Mouse (Mus musculus) neural tube, embryonic 11.5 days (tissue): Measurements from ENCODE around the gene Spock1. TPM values are rescaled to one million over a fixed set of nuclear protein-coding genes. Genes with fewer than 3 reads are reported as not detected.

Experiments used
- ATAC-seq: fragments of 200-750 bp; cut with Nextera tagmentation; 2 replicates; pipeline ENCODE4 v1.8.0; 2017; ENCODE audit warnings: moderate number of reproducible peaks, mild to moderate bottlenecking, moderate TSS enrichment, moderate library complexity; ENCODE audit not compliant: insufficient read depth, low FRiP score, low TSS enrichment
- DNase-seq: peaks from one replicate; pipeline ENCODE4 v3.0.0-alpha.2; 2015; ENCODE audit warnings: low spot score
- H3K27ac ChIP-seq: fragments of 300-500 bp; sonication (generic); 2 replicates; pipeline ENCODE4 v1.5.1; 2014; ENCODE audit warnings: low read depth, mild to moderate bottlenecking, low read length
- H3K27me3 ChIP-seq: fragments of 300-500 bp; sonication (generic); 2 replicates; pipeline ENCODE4 v1.6.1; 2014; ENCODE audit warnings: mild to moderate bottlenecking, low read length, mixed read lengths; ENCODE audit not compliant: control insufficient read depth, insufficient read depth
- H3K36me3 ChIP-seq: fragments of 300-500 bp; sonication (generic); 2 replicates; pipeline ENCODE4 v1.6.1; 2014; ENCODE audit warnings: mild to moderate bottlenecking, low read length, moderate library complexity, mixed read lengths; ENCODE audit not compliant: control insufficient read depth, insufficient read depth
- H3K4me1 ChIP-seq: fragments of 300-500 bp; sonication (generic); 2 replicates; pipeline ENCODE4 v1.6.1; 2014; ENCODE audit warnings: low read length, mixed read lengths; ENCODE audit not compliant: control insufficient read depth, insufficient read depth
- H3K4me2 ChIP-seq: fragments of 300-500 bp; sonication (generic); 2 replicates; pipeline ENCODE4 v1.6.1; 2014; ENCODE audit warnings: low read depth, mild to moderate bottlenecking, moderate library complexity
- H3K4me3 ChIP-seq: fragments of 300-500 bp; sonication (generic); 2 replicates; pipeline ENCODE4 v1.5.1; 2014; ENCODE audit warnings: low read depth, low read length
- H3K9ac ChIP-seq: fragments of 300-500 bp; sonication (generic); 2 replicates; pipeline ENCODE4 v1.6.1; 2014; ENCODE audit warnings: mild to moderate bottlenecking, low read length
- H3K9me3 ChIP-seq: fragments of 300-500 bp; sonication (generic); 2 replicates; pipeline ENCODE4 v1.6.1; 2016; ENCODE audit warnings: low read length; ENCODE audit not compliant: control insufficient read depth
- WGBS: fragments of 180-500 bp; shearing (Covaris S2); extraction: QIAGEN DNeasy Blood & Tissue Kit; methylation state at CpG from one replicate; pipeline ENCODE4 v1.1.7; 2014; 5-methylcytosine and 5-hydroxymethylcytosine counted together
- polyA plus RNA-seq: library from polyadenylated mRNA; unstranded; fragments of >200 nt; fragmentation: Nextera tagmentation; extraction: Ambion mirVana; gene quantifications from 2 replicates; pipeline ENCODE4 v1.2.1, GENCODE M21; 2014

The Spock1 gene
- polyA plus RNA-seq, 1 experiment from 2014 or later, result 23.3 TPM

GRCm38 (mm10) chr13:57722329-57722936 lies 185.7 kb downstream of the Spock1 start:
- Histone ChIP-seq H3K27me3 (no peaks in the 10 kb centered on the region), H3K36me3 (no peaks in the 10 kb centered on the region), H3K4me2 (no peak overlapping the region), H3K27ac (no peak overlapping the region), H3K4me1 (no peaks in the 10 kb centered on the region), H3K9ac (no peak overlapping the region), H3K4me3 (no peak overlapping the region), H3K9me3 (no peaks in the 10 kb centered on the region)
- 75% methylated on average over 17 of the region's 17 CpGs for WGBS
- DNase-seq, result no peak
- ATAC-seq, result no peak

- DNase-seq (no peak), ATAC-seq (no peak)
- Histone ChIP-seq H3K9me3 (no peaks in the 10 kb centered on the region), H3K4me2 (no peak overlapping the region), H3K4me3 (no peak overlapping the region), H3K36me3 (no peaks in the 10 kb centered on the region), H3K9ac (no peak overlapping the region), H3K27ac (no peak overlapping the region), H3K27me3 (no peaks in the 10 kb centered on the region), H3K4me1 (no peaks in the 10 kb centered on the region)
- WGBS, result 60% methylated on average over 20 of the region's 20 CpGs
Measured at GRCm38 (mm10) chr13:57721524-57722279, 186.4 kb downstream of the Spock1 start.

DNA sequence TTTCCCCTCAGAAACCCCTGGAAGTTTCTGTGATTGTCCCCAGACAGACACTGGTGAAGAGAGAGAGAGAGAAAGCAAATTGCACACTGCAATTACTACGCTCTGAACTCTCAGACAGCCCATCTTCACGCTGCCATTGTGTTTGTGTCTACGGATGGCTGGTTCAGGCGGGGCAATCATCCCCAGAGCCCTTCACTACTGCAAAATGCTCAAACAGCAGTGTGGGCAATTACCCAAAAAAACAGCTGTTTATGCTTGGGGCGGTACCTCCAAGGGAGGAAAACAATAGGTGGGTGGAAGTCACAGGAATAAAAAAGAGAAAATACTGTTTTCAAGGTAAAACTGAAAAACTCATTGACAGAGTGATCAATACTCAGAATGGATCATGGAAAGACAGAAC lies 190.0 kb downstream of the Spock1 start:
- H3K27ac ChIP-seq, result no peak overlapping the region
- ATAC-seq (no peak), DNase-seq (no peak)
- no peaks in the 10 kb centered on the region for H3K36me3 ChIP-seq
- no peaks in the 10 kb centered on the region for H3K9me3 ChIP-seq
- no peak overlapping the region for H3K4me2 ChIP-seq
- 31% methylated on average over 5 of the region's 5 CpGs for WGBS
- no peak overlapping the region for H3K9ac ChIP-seq
- H3K4me3 ChIP-seq, result no peak overlapping the region
- H3K4me1 ChIP-seq, result no peaks in the 10 kb centered on the region
- no peaks in the 10 kb centered on the region for H3K27me3 ChIP-seq

- Histone ChIP-seq H3K4me2 (no peak overlapping the region), H3K27me3 (no peaks in the 10 kb centered on the region), H3K27ac (no peak overlapping the region), H3K36me3 (no peaks in the 10 kb centered on the region), H3K9ac (no peak overlapping the region), H3K4me3 (no peak overlapping the region), H3K9me3 (no peaks in the 10 kb centered on the region), H3K4me1 (no peaks in the 10 kb centered on the region)
- WGBS, result 85% methylated on average over 4 of the region's 4 CpGs
- ATAC-seq (no peak), DNase-seq (no peak)
Measured at GRCm38 (mm10) chr13:57712910-57713309, 195.2 kb downstream of the Spock1 start.

DNA sequence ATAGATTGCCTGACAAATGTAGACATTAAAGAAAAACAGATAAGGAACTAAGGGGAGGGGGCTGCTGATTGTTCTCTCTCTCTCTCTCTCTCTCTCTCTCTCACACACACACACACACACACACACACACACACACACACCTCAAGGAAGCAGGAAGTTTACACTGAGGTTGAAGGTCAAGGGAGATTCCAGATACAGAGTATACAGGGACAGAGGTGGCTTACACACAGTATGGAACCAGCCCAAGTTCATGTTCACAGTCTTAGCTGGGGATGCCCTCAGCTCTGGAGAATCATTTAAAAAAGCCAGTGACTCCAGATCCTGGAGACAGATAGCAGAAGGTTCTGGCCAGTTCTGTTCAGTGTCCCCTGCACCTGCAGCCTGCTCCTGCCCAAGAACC lies 199.7 kb downstream of the Spock1 start:
- ATAC-seq (no peak), DNase-seq (no peak)
- Histone ChIP-seq H3K27me3 (no peaks in the 10 kb centered on the region), H3K9me3 (no peaks in the 10 kb centered on the region), H3K4me2 (no peak overlapping the region), H3K4me3 (no peak overlapping the region), H3K36me3 (no peaks in the 10 kb centered on the region), H3K4me1 (no peaks in the 10 kb centered on the region), H3K27ac (no peak overlapping the region), H3K9ac (no peak overlapping the region)

- no peaks in the 10 kb centered on the region for H3K27me3 ChIP-seq
- H3K36me3 ChIP-seq, result no peaks in the 10 kb centered on the region
- ATAC-seq (no peak), DNase-seq (no peak)
- WGBS, result 97% methylated on average over 2 of the region's 2 CpGs
- H3K4me1 ChIP-seq, result no peaks in the 10 kb centered on the region
- H3K4me3 ChIP-seq, result no peak overlapping the region
- H3K27ac ChIP-seq, result no peak overlapping the region
- no peak overlapping the region for H3K9ac ChIP-seq
- no peaks in the 10 kb centered on the region for H3K9me3 ChIP-seq
- H3K4me2 ChIP-seq, result no peak overlapping the region
Measured at GRCm38 (mm10) chr13:57702966-57703365, 205.2 kb downstream of the Spock1 start.

DNA sequence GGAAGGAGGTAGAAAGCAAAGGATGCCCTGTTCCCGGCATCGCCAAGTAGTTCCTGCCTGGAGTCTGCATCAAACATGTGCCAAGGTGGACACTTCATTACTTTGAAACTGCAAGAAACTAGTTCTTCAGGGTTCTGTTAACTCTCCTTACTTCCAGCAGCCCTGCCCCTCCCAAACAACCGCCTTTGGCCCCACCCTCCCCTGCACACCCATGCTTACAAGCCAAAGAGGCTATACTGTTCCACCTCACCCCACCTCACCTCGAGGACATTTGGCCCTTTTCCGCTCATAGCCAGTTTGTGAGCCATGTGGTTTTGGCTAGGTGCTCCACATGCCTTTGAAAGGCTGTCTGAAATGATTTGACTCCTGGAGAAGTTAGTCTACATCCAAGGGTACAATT lies 211.4 kb downstream of the Spock1 start:
- H3K9ac ChIP-seq, result no peak overlapping the region
- H3K36me3 ChIP-seq, result no peaks in the 10 kb centered on the region
- no peak overlapping the region for H3K27ac ChIP-seq
- H3K4me1 ChIP-seq, result no peaks in the 10 kb centered on the region
- no peaks in the 10 kb centered on the region for H3K9me3 ChIP-seq
- no peaks in the 10 kb centered on the region for H3K27me3 ChIP-seq
- no peak overlapping the region for H3K4me2 ChIP-seq
- no peak overlapping the region for H3K4me3 ChIP-seq
- DNase-seq (no peak), ATAC-seq (no peak)
- 68% methylated on average over 5 of the region's 5 CpGs for WGBS

GRCm38 (mm10) chr13:57688926-57689325 lies 219.2 kb downstream of the Spock1 start:
- 82% methylated on average over 5 of the region's 5 CpGs for WGBS
- H3K27ac ChIP-seq, result no peak overlapping the region
- no peaks in the 10 kb centered on the region for H3K27me3 ChIP-seq
- ATAC-seq, result no peak
- no peaks in the 10 kb centered on the region for H3K36me3 ChIP-seq
- no peak overlapping the region for H3K9ac ChIP-seq
- no peaks in the 10 kb centered on the region for H3K9me3 ChIP-seq
- no peak overlapping the region for H3K4me3 ChIP-seq
- H3K4me1 ChIP-seq, result no peaks in the 10 kb centered on the region
- no peak overlapping the region for H3K4me2 ChIP-seq
- DNase-seq, result no peak

DNA sequence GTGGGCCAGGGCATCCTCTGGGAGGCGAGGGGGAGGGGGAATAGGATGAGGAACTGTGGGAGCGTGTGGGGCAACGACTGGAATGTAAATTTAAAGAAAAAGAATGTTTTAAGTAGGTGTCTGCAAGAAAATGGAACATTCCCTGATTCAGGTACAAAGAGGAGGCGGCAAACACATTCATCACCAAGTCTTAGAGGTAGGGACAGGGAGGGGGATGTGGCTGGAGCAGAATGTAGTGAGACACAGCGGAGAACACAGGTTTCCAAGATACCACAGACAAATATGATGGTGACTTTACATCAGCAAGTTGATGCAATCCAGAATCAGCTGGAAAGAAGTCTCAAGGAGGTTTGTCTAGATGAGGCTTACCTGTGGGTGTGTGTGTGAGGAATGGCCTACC lies 221.7 kb downstream of the Spock1 start:
- Histone ChIP-seq H3K4me1 (no peaks in the 10 kb centered on the region), H3K4me3 (no peak overlapping the region), H3K4me2 (no peak overlapping the region), H3K36me3 (no peaks in the 10 kb centered on the region), H3K27ac (no peak overlapping the region), H3K9ac (no peak overlapping the region; the same call in 1 of the 2 replicates), H3K27me3 (no peaks in the 10 kb centered on the region), H3K9me3 (no peaks in the 10 kb centered on the region)
- no peak for ATAC-seq
- 81% methylated on average over 5 of the region's 5 CpGs for WGBS
- DNase-seq, result no peak
